Mouse (Mus musculus): ENCODE measurements around the gene Rasl11b. TPM values are rescaled to one million over a fixed set of nuclear protein-coding genes. Genes with fewer than 3 reads are reported as not detected.

The Rasl11b gene
- polyA plus RNA-seq, 1 experiment from 2014 or later = 83.8 TPM

DNA sequence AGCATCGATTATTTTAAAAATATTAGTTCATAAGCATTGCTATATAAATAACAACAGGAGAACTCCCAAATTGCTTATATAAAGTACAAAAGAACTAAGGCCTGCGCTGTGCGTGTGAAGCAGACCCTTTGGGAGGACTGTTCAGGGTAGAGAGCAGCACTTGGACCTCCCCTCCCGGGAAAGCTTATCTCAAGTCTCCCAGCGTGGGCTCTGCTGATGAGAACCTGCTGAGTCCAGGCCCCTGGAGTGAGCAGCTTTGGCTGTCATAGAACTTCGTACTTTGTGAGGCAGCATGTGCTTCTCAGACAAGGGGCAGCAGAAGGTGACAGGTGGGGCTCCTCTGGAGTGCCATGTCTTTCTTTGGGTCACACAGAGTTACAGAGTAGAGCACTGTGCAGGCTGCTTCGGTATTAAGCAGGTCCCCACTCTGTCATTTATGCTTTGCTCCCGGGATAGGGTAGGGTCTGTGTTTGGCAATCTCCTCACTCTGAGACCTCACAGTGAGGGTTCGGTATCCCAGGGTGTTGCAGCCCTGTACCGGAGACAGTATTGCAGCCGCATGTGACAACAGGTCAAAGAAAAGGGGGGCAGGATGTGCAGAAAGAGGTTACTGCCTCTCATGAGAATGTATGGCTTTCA is 34.8 kb downstream of the Rasl11b start:
- no peak overlapping the region for H3K9ac ChIP-seq (replicated peaks; ENCODE audit: low read length)
- no peak overlapping the region for H3K27ac ChIP-seq (replicated peaks; ENCODE audit: low read depth, low read length)
- no peaks in the 10 kb centered on the region for H3K9me3 ChIP-seq (replicated peaks; ENCODE audit: control insufficient read depth, low read length)
- H3K4me2 ChIP-seq (ENCODE audit: low read depth, low read length) = no peak overlapping the region
- H3K4me1 ChIP-seq (ENCODE audit: control insufficient read depth, insufficient read depth, low read length) = no peaks in the 10 kb centered on the region
- H3K27me3 ChIP-seq (ENCODE audit: control insufficient read depth, insufficient read depth, low read length) = no peaks in the 10 kb centered on the region
- H3K4me3 ChIP-seq (ENCODE audit: low read depth, low read length) = no peak overlapping the region
- no peaks in the 10 kb centered on the region for H3K36me3 ChIP-seq (replicated peaks; ENCODE audit: control insufficient read depth, insufficient read depth, low read depth, low read length)
- WGBS = 64% methylated on average over 11 of the region's 11 CpGs
- ATAC-seq (replicated peaks; ENCODE audit: insufficient number of reproducible peaks, low FRiP score, low TSS enrichment, low read depth) (no peak), DNase-seq (ENCODE audit: low spot score) (no peak)

GRCm38 (mm10) chr5:74230525-74230924 is 35.4 kb downstream of the Rasl11b start:
- no peak overlapping the region for H3K27ac ChIP-seq (replicated peaks; ENCODE audit: low read depth, low read length)
- no peaks in the 10 kb centered on the region for H3K9me3 ChIP-seq (replicated peaks; ENCODE audit: control insufficient read depth, low read length)
- no peaks in the 10 kb centered on the region for H3K4me1 ChIP-seq (ENCODE audit: control insufficient read depth, insufficient read depth, low read length)
- no peak overlapping the region for H3K4me3 ChIP-seq (ENCODE audit: low read depth, low read length)
- H3K27me3 ChIP-seq (ENCODE audit: control insufficient read depth, insufficient read depth, low read length) = no peaks in the 10 kb centered on the region
- no peak for ATAC-seq (replicated peaks; ENCODE audit: insufficient number of reproducible peaks, low FRiP score, low TSS enrichment, low read depth)
- no peaks in the 10 kb centered on the region for H3K36me3 ChIP-seq (replicated peaks; ENCODE audit: control insufficient read depth, insufficient read depth, low read depth, low read length)
- H3K9ac ChIP-seq (replicated peaks; ENCODE audit: low read length) = no peak overlapping the region
- no peak for DNase-seq (ENCODE audit: low spot score)
- no peak overlapping the region for H3K4me2 ChIP-seq (ENCODE audit: low read depth, low read length)
- WGBS = 64% methylated on average over 2 of the region's 2 CpGs

- no peaks in the 10 kb centered on the region for H3K36me3 ChIP-seq (replicated peaks; ENCODE audit: control insufficient read depth, insufficient read depth, low read depth, low read length)
- H3K4me1 ChIP-seq (ENCODE audit: control insufficient read depth, insufficient read depth, low read length) = no peaks in the 10 kb centered on the region
- H3K27ac ChIP-seq (replicated peaks; ENCODE audit: low read depth, low read length) = no peak overlapping the region
- 93% methylated on average over 7 of the region's 7 CpGs for WGBS
- H3K9me3 ChIP-seq (replicated peaks; ENCODE audit: control insufficient read depth, low read length) = no peaks in the 10 kb centered on the region
- no peak overlapping the region for H3K4me2 ChIP-seq (ENCODE audit: low read depth, low read length)
- H3K9ac ChIP-seq (replicated peaks; ENCODE audit: low read length) = no peak overlapping the region
- ATAC-seq (replicated peaks; ENCODE audit: insufficient number of reproducible peaks, low FRiP score, low TSS enrichment, low read depth) (no peak), DNase-seq (ENCODE audit: low spot score) (no peak)
- no peak overlapping the region for H3K4me3 ChIP-seq (ENCODE audit: low read depth, low read length)
- no peaks in the 10 kb centered on the region for H3K27me3 ChIP-seq (ENCODE audit: control insufficient read depth, insufficient read depth, low read length)
Observed at GRCm38 (mm10) chr5:74233808-74234207, 38.7 kb downstream of the Rasl11b start.

- ATAC-seq (replicated peaks; ENCODE audit: insufficient number of reproducible peaks, low FRiP score, low TSS enrichment, low read depth) (no peak), DNase-seq (ENCODE audit: low spot score) (no peak)
- H3K4me2 ChIP-seq (ENCODE audit: low read depth, low read length) = no peak overlapping the region
- no peaks in the 10 kb centered on the region for H3K36me3 ChIP-seq (replicated peaks; ENCODE audit: control insufficient read depth, insufficient read depth, low read depth, low read length)
- H3K4me1 ChIP-seq (ENCODE audit: control insufficient read depth, insufficient read depth, low read length) = no peaks in the 10 kb centered on the region
- H3K27me3 ChIP-seq (ENCODE audit: control insufficient read depth, insufficient read depth, low read length) = no peaks in the 10 kb centered on the region
- no peak overlapping the region for H3K9ac ChIP-seq (replicated peaks; ENCODE audit: low read length)
- no peaks in the 10 kb centered on the region for H3K9me3 ChIP-seq (replicated peaks; ENCODE audit: control insufficient read depth, low read length)
- H3K27ac ChIP-seq (replicated peaks; ENCODE audit: low read depth, low read length) = no peak overlapping the region
- WGBS = 80% methylated on average over 1 of the region's 1 CpGs
- no peak overlapping the region for H3K4me3 ChIP-seq (ENCODE audit: low read depth, low read length)
Observed at GRCm38 (mm10) chr5:74239369-74239768, 44.3 kb downstream of the Rasl11b start.

- Histone ChIP-seq H3K27ac (replicated peaks; ENCODE audit: low read depth, low read length) (no peak overlapping the region), H3K9ac (replicated peaks; ENCODE audit: low read length) (no peak overlapping the region), H3K4me3 (ENCODE audit: low read depth, low read length) (no peak overlapping the region), H3K4me2 (ENCODE audit: low read depth, low read length) (no peak overlapping the region), H3K9me3 (replicated peaks; ENCODE audit: control insufficient read depth, low read length) (no peaks in the 10 kb centered on the region), H3K4me1 (ENCODE audit: control insufficient read depth, insufficient read depth, low read length) (no peaks in the 10 kb centered on the region), H3K27me3 (ENCODE audit: control insufficient read depth, insufficient read depth, low read length) (no peaks in the 10 kb centered on the region), H3K36me3 (replicated peaks; ENCODE audit: control insufficient read depth, insufficient read depth, low read depth, low read length) (no peaks in the 10 kb centered on the region)
- no peak for ATAC-seq (replicated peaks; ENCODE audit: insufficient number of reproducible peaks, low FRiP score, low TSS enrichment, low read depth)
- 71% methylated on average over 8 of the region's 8 CpGs for WGBS
- DNase-seq (ENCODE audit: low spot score) = no peak
Observed at GRCm38 (mm10) chr5:74240298-74240697, 45.2 kb downstream of the Rasl11b start.

DNA sequence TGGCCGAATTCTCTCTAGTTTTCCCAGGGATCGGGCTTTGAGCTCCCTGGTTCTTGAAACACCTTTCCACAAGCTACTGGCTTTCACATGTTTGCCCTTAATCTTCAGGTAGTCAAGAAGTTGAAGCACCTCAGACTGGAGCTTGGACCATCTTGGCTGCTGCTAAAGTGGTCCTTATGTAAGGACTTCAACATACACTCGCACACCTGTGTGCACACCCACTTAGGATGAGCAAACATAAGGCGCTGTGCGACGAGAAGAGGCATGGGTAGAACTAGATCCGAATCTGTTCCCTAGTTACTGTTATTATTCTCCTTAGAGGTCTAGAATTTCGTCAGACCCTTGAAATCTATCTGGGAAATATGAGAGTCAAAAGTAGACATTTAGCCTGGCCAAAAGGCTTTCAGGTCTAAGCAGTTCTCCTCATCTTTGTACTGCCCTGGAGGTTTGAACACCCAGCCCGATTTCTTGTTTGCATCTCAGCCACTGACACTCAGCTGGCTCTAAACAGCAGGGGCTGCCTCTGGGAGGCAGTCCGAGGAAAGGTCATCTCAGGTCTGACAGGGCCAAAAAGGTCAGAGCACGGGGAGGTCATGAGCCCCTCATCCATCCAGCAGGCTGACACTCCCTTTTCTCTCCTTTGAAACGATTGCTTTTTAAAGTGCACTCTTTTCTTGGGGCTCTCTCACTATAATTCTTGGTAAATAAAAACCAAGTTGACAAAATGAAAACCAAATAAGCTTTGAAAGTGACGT is 46.0 kb downstream of the Rasl11b start:
- ATAC-seq (replicated peaks; ENCODE audit: insufficient number of reproducible peaks, low FRiP score, low TSS enrichment, low read depth) (no peak), DNase-seq (ENCODE audit: low spot score) (no peak)
- no peak overlapping the region for H3K4me2 ChIP-seq (ENCODE audit: low read depth, low read length)
- H3K9ac ChIP-seq (replicated peaks; ENCODE audit: low read length) = no peak overlapping the region
- no peaks in the 10 kb centered on the region for H3K36me3 ChIP-seq (replicated peaks; ENCODE audit: control insufficient read depth, insufficient read depth, low read depth, low read length)
- H3K4me3 ChIP-seq (ENCODE audit: low read depth, low read length) = no peak overlapping the region
- no peaks in the 10 kb centered on the region for H3K9me3 ChIP-seq (replicated peaks; ENCODE audit: control insufficient read depth, low read length)
- WGBS = 49% methylated on average over 13 of the region's 13 CpGs
- H3K4me1 ChIP-seq (ENCODE audit: control insufficient read depth, insufficient read depth, low read length) = no peaks in the 10 kb centered on the region
- no peaks in the 10 kb centered on the region for H3K27me3 ChIP-seq (ENCODE audit: control insufficient read depth, insufficient read depth, low read length)
- H3K27ac ChIP-seq (replicated peaks; ENCODE audit: low read depth, low read length) = no peak overlapping the region

- Histone ChIP-seq H3K27ac (replicated peaks; ENCODE audit: low read depth, low read length) (no peak overlapping the region), H3K9ac (replicated peaks; ENCODE audit: low read length) (no peak overlapping the region), H3K36me3 (replicated peaks; ENCODE audit: control insufficient read depth, insufficient read depth, low read depth, low read length) (no peaks in the 10 kb centered on the region), H3K4me2 (ENCODE audit: low read depth, low read length) (no peak overlapping the region), H3K4me1 (ENCODE audit: control insufficient read depth, insufficient read depth, low read length) (no peaks in the 10 kb centered on the region; the same call in 1 of the 2 replicates), H3K9me3 (replicated peaks; ENCODE audit: control insufficient read depth, low read length) (no peaks in the 10 kb centered on the region), H3K27me3 (ENCODE audit: control insufficient read depth, insufficient read depth, low read length) (no peaks in the 10 kb centered on the region), H3K4me3 (ENCODE audit: low read depth, low read length) (no peak overlapping the region)
- WGBS = 73% methylated on average over 3 of the region's 3 CpGs
- DNase-seq (ENCODE audit: low spot score) (no peak), ATAC-seq (replicated peaks; ENCODE audit: insufficient number of reproducible peaks, low FRiP score, low TSS enrichment, low read depth) (no peak)
Observed at GRCm38 (mm10) chr5:74242654-74243053, 47.6 kb downstream of the Rasl11b start.

DNA sequence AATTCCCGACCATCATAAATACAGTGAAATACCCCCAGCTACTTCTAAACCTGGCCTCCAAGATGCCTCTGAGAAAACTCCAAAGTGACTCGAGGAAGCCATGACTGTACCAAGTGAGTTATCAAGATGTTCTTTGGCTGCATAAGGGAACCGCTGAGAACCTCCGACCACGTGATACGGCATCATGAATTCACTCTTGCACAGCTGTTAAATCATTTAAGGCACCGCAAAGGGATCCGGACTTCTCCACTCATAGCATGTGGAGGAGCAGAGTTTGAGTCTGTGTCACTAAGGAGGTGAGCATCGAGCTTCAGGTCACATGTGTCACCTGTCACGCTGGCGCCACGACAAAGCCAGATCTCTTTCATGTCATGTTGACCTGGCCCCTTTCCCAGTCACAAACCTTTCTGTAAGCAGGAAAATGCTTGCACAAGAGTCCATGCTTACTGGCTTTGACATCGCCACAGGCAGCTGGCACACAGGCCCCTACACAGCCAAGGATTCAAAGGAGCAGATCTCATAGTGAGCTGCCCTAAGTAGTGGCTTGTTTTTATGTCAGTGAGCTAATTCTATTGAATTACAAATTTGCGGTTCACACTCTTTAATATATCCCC is 49.4 kb downstream of the Rasl11b start:
- no peak for ATAC-seq (replicated peaks; ENCODE audit: insufficient number of reproducible peaks, low FRiP score, low TSS enrichment, low read depth)
- Histone ChIP-seq H3K4me2 (ENCODE audit: low read depth, low read length) (no peak overlapping the region), H3K9me3 (replicated peaks; ENCODE audit: control insufficient read depth, low read length) (no peaks in the 10 kb centered on the region), H3K27me3 (ENCODE audit: control insufficient read depth, insufficient read depth, low read length) (no peaks in the 10 kb centered on the region), H3K36me3 (replicated peaks; ENCODE audit: control insufficient read depth, insufficient read depth, low read depth, low read length) (no peaks in the 10 kb centered on the region), H3K4me1 (ENCODE audit: control insufficient read depth, insufficient read depth, low read length) (no peaks in the 10 kb centered on the region; the same call in 1 of the 2 replicates), H3K4me3 (ENCODE audit: low read depth, low read length) (no peak overlapping the region), H3K9ac (replicated peaks; ENCODE audit: low read length) (no peak overlapping the region), H3K27ac (replicated peaks; ENCODE audit: low read depth, low read length) (no peak overlapping the region)
- WGBS = 89% methylated on average over 14 of the region's 14 CpGs
- DNase-seq (ENCODE audit: low spot score) = no peak

All from embryonic facial prominence, embryonic 11.5 days (tissue).